Mouse (Mus musculus): ENCODE measurements at regions not wholly inside any gene's neighbourhood (a gene's known extent, or its start where the extent isn't known, plus 50 kb on each side); places are given as distances from the start of the nearest gene placed in this dataset.

- DNase-seq (ENCODE audit: low spot score in 2 of 2), result no peak
These were observed 73.4 kb downstream of the Tm4sf1 start for GRCm38 (mm10) chr3:57228400-57228799.

GRCm38 (mm10) chr3:57223773-57224172 lies 78.0 kb downstream of the Tm4sf1 start:
- no peak for DNase-seq (ENCODE audit: low spot score in 2 of 2)

GRCm38 (mm10) chr3:57222318-57222914 lies 79.4 kb downstream of the Tm4sf1 start:
- DNase-seq (ENCODE audit: low spot score in 2 of 2), result no peak

DNA sequence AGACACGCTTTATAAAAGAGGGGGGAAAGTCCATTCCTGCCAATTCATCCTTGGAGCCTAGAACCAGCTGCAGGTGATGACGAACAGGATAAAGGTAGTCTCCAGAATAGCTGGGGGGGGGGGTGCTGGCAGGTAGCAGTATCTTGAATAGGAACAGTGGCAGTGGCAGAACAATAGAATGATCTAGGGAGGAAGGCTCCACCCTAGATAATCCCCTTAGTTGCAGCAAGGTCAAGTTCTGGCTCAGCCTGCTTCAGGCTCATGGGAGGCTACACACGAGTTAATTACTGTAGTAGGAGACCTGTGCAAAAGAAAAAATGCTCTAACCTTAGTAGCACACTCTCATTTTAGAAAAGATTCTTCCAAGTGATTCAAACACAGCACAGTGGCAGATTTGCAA lies 83.4 kb downstream of the Tm4sf1 start:
- DNase-seq (ENCODE audit: low spot score in 2 of 2), result no peak

- DNase-seq (ENCODE audit: low spot score in 2 of 2), result peak; percentile 58 to 64
These were observed 97.6 kb downstream of the Tm4sf1 start for GRCm38 (mm10) chr3:57204066-57204723.

DNA sequence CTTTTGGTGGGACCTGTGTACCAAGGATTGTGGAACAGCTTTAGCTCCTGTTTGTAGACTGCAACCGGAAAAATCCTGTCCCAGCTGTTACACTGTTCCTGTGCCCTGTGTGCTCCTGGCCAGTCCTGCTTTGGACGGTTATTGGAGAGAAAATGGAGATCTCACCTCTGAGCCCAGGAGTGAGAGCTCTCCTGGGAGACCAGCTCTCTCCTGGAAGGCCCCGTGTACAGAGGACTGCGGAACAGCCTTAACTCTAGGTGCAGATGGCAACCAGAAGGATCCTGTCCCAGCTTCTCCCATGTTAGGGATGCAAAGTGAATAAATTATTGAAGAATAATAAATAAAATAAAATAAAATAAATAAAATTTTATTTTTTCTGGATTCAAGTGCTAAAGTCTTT lies 98.4 kb downstream of the Tm4sf1 start:
- no peak for DNase-seq (ENCODE audit: low spot score in 2 of 2)

DNA sequence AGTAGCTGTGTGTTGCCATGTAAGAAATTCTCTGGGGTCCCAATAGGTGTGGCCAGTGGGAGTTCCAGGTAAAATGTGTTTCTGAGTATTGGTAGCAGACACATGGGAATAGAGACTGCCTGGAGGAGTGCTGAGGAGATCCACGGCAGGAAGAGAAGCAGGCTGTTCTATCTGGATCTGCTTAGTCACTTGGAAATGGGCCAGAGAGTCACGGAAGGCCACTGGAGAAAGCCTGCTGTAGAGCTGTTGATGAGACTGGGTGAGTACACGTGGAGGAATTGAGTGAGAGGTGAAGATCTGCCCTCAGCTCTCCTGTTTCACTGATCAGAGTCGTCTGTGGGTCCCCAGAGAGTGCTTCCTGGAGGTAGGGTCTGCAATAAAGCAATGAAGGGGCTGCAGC lies 120.2 kb downstream of the Tm4sf1 start:
- DNase-seq (ENCODE audit: low spot score in 2 of 2), result no peak

- no peak for DNase-seq (ENCODE audit: low spot score in 2 of 2)
These were observed 148.4 kb downstream of the Tm4sf1 start for GRCm38 (mm10) chr3:57153177-57153948.

DNA sequence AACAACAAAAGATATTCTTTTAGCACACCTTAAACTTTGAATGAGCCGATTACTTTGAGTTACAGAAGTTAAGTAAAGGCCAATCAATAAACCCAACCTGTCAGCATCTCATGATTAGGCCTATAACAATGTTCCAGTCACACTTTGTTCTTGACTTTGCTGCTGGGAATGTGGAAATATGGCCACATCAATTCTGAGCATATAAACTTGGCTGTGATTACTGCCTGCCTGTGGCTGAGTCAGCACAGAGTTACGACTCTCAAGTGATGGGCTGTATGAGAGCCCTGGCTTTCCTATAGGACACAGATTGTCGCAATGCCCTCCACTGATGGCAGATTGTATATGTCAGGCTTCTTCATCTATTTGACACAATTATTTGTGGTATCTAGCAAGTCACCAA lies 152.6 kb downstream of the Tm4sf1 start:
- DNase-seq (ENCODE audit: low spot score in 2 of 2), result no peak

GRCm38 (mm10) chr3:57136847-57137246 lies 164.9 kb downstream of the Tm4sf1 start:
- peak; percentile 5 to 15 for DNase-seq (ENCODE audit: low spot score in 2 of 2)

- no peak for DNase-seq (ENCODE audit: low spot score in 2 of 2)
These were observed 173.2 kb downstream of the Tm4sf1 start for GRCm38 (mm10) chr3:57128606-57129005.

DNA sequence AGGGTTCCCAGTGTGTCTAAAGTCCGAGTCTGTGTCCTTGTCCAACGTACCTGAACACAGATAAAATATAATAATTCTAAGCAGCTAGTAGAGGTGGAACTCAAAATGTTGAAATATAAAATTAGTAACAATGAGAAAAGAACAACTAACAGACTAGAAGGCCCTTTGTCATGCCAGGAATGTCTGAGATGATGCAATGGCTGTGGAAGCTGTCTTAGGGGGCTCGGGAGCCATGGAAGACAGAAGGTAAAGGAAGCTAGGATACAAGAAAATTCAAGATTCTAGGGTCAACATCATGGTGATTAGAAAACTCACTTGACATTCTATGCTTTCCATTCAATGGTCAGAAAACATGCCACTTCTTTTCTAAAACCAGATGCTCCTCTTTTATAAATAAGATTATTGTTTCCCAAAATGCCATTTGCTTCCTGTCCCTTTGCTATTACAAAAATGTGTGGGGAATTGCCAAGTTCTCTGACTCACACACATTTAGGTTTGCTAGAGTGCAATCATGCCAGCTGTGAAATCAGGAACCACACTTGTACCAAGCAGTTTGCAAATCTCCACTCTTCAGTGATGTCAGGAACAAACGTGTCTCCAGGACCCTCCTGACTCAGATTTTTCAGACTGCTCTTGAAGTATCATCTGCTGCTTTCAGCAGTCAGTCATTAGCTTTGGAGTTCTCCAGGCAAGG lies 175.8 kb downstream of the Tm4sf1 start:
- no peak for DNase-seq (ENCODE audit: low spot score in 2 of 2)

- DNase-seq (ENCODE audit: low spot score in 2 of 2), result no peak
These were observed 183.8 kb downstream of the Tm4sf1 start for GRCm38 (mm10) chr3:57118016-57118415.

GRCm38 (mm10) chr3:57102254-57102653 lies 199.5 kb downstream of the Tm4sf1 start:
- no peak for DNase-seq (ENCODE audit: low spot score in 2 of 2)

DNA sequence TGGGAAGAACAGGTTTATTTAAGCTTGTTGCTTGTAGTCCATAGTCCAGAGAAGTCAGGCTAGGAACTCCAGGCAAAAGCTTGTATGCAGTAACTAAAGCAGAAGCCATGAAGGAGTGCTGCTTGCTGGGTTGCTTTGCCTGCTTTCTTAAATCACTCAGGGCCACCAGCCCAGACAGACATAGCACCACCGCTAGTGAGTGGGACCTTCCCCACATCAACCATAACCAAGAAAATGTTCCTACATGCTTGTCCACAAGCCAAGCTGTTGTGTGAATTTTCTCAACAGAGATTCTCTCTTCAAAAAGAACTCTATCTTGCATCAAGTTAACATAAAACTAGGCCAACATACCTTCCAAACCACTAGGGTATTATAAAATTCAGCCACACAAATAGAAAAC lies 201.3 kb downstream of the Tm4sf1 start:
- DNase-seq (ENCODE audit: low spot score in 2 of 2), result no peak

DNA sequence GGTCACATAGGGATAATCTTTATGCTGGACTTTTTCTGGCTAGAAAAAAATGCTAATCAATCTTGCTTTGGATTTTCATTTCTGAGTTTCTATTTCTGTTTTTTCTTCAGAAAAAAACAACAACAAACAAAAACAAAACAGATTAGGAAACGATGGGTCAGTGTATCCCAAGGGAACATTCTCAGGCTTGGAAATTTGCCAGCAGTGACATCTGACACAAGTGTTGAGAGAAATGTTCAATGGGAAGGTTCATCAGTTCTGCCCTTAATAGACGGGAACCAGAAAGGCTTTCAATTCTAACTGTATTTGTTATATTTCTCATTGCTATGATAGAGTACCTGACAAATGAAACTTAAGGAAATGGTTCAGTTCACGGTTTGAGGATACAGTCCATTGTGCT lies 206.9 kb downstream of the Tm4sf1 start:
- no peak for DNase-seq (ENCODE audit: low spot score in 2 of 2)

DNA sequence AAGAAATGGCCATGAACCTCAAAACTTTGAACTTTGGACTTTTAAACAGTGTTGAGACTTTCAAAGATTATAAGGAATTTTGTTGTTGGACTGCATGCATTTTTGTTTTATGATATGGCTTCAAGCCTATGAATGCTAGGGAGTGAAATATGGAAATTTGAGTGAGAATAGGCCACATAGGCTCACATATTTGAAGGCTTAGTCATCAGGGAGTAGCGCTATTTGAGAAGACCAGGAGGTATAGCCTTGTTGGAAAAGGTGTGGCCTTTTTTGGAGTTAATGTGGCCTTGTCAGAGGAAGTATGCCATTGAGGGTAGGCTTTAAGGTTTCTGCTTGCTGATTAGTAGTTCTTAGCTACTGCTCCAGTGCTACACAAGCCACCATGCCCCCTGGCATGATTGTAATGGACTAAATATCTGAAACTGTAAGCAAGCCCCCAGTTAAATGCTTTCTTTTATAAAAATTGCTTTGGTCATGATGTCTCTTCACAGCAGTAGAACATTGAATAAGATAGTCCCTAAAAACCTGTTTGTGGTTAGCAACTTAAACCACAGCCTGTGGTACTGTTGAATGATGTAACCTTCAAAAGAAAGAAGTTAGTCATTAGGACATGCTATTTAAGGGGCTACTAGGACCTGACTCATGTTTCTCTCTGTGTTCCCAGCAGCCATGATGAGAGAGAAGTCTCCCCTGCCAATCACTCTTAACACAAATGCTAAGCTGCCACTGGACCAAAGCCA lies 208.4 kb downstream of the Tm4sf1 start:
- no peak for DNase-seq (ENCODE audit: low spot score in 2 of 2)

GRCm38 (mm10) chr3:57074516-57074915 lies 227.3 kb downstream of the Tm4sf1 start:
- no peak for DNase-seq (ENCODE audit: low spot score in 2 of 2)

DNA sequence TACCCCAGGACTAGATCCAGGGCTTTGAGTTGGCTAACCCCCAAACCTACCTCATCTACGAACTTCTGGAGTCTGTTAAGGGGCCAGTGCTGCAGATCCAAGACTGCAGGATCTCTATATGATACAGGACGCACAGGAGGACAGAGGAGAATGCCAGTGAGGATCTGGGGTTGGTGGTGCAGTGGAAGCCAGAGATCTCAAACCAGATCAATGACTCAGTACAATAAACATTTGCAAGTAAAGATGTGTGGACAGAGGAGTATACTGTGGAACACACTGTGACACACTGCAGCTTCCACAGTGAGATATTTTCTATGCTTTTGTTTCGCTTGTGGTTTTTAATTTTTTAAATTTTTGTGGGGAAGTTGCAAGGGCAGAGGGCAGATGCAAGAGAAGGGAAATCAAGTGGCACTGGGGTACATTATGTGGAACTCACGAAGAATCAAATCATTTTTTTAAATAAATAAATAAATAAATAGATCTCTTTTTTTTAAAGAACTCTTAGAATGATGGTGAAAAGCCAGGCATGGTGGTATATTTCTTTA lies 227.8 kb downstream of the Tm4sf1 start:
- no peak for DNase-seq (ENCODE audit: low spot score in 2 of 2)

DNA sequence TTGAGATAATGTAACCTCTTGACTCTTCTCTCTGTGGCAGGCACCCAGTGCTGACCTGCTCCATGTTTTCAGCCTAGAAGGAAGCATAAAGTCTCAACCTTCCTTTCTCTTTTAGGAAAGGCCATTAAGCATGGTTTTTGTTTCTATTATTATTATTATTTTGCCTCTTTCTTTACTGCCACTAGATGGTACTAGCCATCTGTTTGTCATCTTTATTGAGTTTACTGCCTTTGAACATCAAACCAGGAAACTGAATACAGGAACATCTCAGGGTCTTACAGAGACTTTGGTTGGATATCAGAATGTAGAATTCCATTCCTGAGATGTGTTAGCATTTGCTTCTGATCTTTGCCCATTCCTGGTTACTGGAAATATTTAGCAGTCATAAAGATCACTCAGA lies 268.8 kb downstream of the Tm4sf1 start:
- no peak for DNase-seq (ENCODE audit: low spot score in 2 of 2)

GRCm38 (mm10) chr3:57018171-57018570 lies 283.6 kb downstream of the Tm4sf1 start:
- DNase-seq (ENCODE audit: low spot score in 2 of 2), result no peak
